27 mouse cellular contexts compared by ENCODE assay signal in the genomic region with DNA sequence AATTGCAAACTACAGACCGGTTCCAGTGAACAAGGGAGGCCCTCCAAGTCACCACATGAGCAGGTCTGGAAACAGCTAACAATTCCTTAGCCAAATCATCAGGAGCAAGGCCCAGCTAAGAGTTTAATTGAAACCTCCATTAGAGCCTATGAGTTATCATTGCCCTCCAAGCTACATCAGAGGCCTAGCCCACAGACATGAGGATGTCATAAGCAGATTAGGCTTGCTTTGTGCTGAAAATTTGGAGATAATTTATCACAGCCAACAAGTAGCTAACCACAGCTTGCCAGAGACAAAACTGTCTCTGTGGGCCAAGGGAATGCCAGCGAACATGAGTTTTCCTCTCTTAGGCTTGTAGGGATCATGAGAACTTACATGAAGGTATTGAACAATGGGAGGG.
DNase-seq lines count a peak whose midpoint lies in the region; ATAC-seq lines count a peak whose summit lies in the region.
"Had no signal": no experiment of that assay in that cellular context is flagged by ENCODE, and none has a peak within 500 bp of the region (broad histone marks: within the 10 kb centered on the region; RNA-seq: fewer than 3 reads in every experiment).

No protein-coding gene starts in this region.

- peaks cover 2% of the 10 kb centered on the region; the same call in 1 of the 2 replicates for H3K4me1 ChIP-seq in liver, embryonic 11.5 days (replicated peaks; ENCODE audit: control insufficient read depth, insufficient read depth, low read length)
- peaks cover 9% of the 10 kb centered on the region for H3K4me1 ChIP-seq in liver, embryonic 15.5 days (replicated peaks)
- no peaks in the 10 kb centered on the region for H3K4me1 ChIP-seq in forebrain, embryonic 11.5 days (replicated peaks; ENCODE audit: control insufficient read depth, insufficient read depth, low read length)
- H3K4me1 ChIP-seq in forebrain, embryonic 13.5 days = no peaks in the 10 kb centered on the region
- H3K4me1 ChIP-seq: embryonic facial prominence, embryonic 10.5 days; embryonic facial prominence, embryonic 13.5 days; forebrain, embryonic 10.5 days; forebrain, embryonic 15.5 days; heart, embryonic 10.5 days; heart, embryonic 13.5 days had no signal

- no peak for DNase-seq in liver, embryonic 11.5 days (ENCODE audit: low spot score)
- no peak for DNase-seq in liver
- no peak for DNase-seq in forebrain, embryonic 11.5 days (ENCODE audit: low spot score)
- DNase-seq in cerebellum, adult 9-11 months = no peak
- DNase-seq: adrenal gland, adult 8-10 months; adrenal gland, postnatal 36 days; cerebellum, adult 18-20 months; cerebellum, adult 9-10 months; cerebellum, postnatal 25 days; embryo, embryonic 11 days; gastrocnemius, postnatal 25 days; heart, adult 18-20 months; heart, postnatal 14 days; heart, postnatal 4 days had no signal

- 76% methylated on average over 2 of the region's 2 CpGs for WGBS in liver, embryonic 11.5 days
- 57% methylated on average over 2 of the region's 2 CpGs for WGBS in liver, embryonic 15.5 days (ENCODE audit: insufficient replicate concordance)
- 90% methylated on average over 2 of the region's 2 CpGs for WGBS in forebrain, embryonic 11.5 days
- 91% methylated on average over 2 of the region's 2 CpGs for WGBS in forebrain, embryonic 13.5 days

- H3K4me3 ChIP-seq in liver, embryonic 11.5 days (ENCODE audit: low read depth, low read length) = no peak overlapping the region
- no peak overlapping the region for H3K4me3 ChIP-seq in liver, embryonic 15.5 days (replicated peaks)
- H3K4me3 ChIP-seq in forebrain, embryonic 11.5 days (ENCODE audit: low read depth, low read length) = no peak overlapping the region
- no peak overlapping the region for H3K4me3 ChIP-seq in forebrain, embryonic 13.5 days
- H3K4me3 ChIP-seq: embryonic facial prominence, embryonic 10.5 days; embryonic facial prominence, embryonic 13.5 days; erythroblast, embryonic 14.5 days; forebrain, embryonic 10.5 days; forebrain, embryonic 15.5 days; heart, embryonic 10.5 days; heart, embryonic 13.5 days had no signal

- no peak overlapping the region for H3K27ac ChIP-seq in liver, embryonic 11.5 days (ENCODE audit: low read depth, low read length)
- no peak overlapping the region for H3K27ac ChIP-seq in liver, embryonic 15.5 days (replicated peaks)
- H3K27ac ChIP-seq in forebrain, embryonic 11.5 days (ENCODE audit: low read depth, low read length) = no peak overlapping the region
- no peak overlapping the region for H3K27ac ChIP-seq in forebrain, embryonic 13.5 days
- H3K27ac ChIP-seq: embryonic facial prominence, embryonic 10.5 days; embryonic facial prominence, embryonic 13.5 days; forebrain, embryonic 10.5 days; forebrain, embryonic 15.5 days; heart, embryonic 10.5 days; heart, embryonic 13.5 days; hindbrain, embryonic 14.5 days; hindbrain, postnatal 0 days had no signal

- no peaks in the 10 kb centered on the region for H3K27me3 ChIP-seq in liver, embryonic 11.5 days (replicated peaks; ENCODE audit: control insufficient read depth, insufficient read depth, low read length)
- H3K27me3 ChIP-seq in liver, embryonic 15.5 days = no peaks in the 10 kb centered on the region
- no peaks in the 10 kb centered on the region for H3K27me3 ChIP-seq in forebrain, embryonic 11.5 days (ENCODE audit: control insufficient read depth, insufficient read depth, low read length)
- no peaks in the 10 kb centered on the region for H3K27me3 ChIP-seq in forebrain, embryonic 13.5 days
- H3K27me3 ChIP-seq: embryonic facial prominence, embryonic 13.5 days; forebrain, embryonic 15.5 days; heart, embryonic 13.5 days had no signal

- no peaks in the 10 kb centered on the region for H3K9me3 ChIP-seq in liver, embryonic 11.5 days (ENCODE audit: control insufficient read depth, low read length)
- H3K9me3 ChIP-seq in liver, embryonic 15.5 days (replicated peaks) = no peaks in the 10 kb centered on the region
- H3K9me3 ChIP-seq in forebrain, embryonic 11.5 days (ENCODE audit: control insufficient read depth, low read length) = no peaks in the 10 kb centered on the region
- no peaks in the 10 kb centered on the region for H3K9me3 ChIP-seq in forebrain, embryonic 13.5 days (replicated peaks)
- H3K9me3 ChIP-seq: embryonic facial prominence, embryonic 10.5 days; embryonic facial prominence, embryonic 13.5 days; forebrain, embryonic 10.5 days; forebrain, embryonic 15.5 days; heart, embryonic 10.5 days; heart, embryonic 13.5 days had no signal

- peak; percentile 80 for ATAC-seq in liver, embryonic 11.5 days (replicated peaks; ENCODE audit: low FRiP score)
- ATAC-seq in liver, embryonic 15.5 days (ENCODE audit: insufficient read depth) = peak; percentile 62
- peak; percentile 78 for ATAC-seq in megakaryocyte progenitor cell, adult 5-6 weeks (replicated peaks; ENCODE audit: poor library complexity)
- no peak for ATAC-seq in forebrain, embryonic 11.5 days (replicated peaks; ENCODE audit: low FRiP score)
- ATAC-seq in forebrain, embryonic 13.5 days = no peak
- ATAC-seq: activated CD4-positive, CD25-positive, alpha-beta regulatory T cell, adult 4 months; forebrain, embryonic 15.5 days; hindbrain, postnatal 0 days had no signal

- no peak overlapping the region for H3K9ac ChIP-seq in liver, embryonic 11.5 days (ENCODE audit: low read depth, low read length)
- H3K9ac ChIP-seq in liver, embryonic 15.5 days = no peak overlapping the region
- H3K9ac ChIP-seq in forebrain, embryonic 11.5 days (ENCODE audit: low read length) = no peak overlapping the region
- H3K9ac ChIP-seq in forebrain, embryonic 13.5 days = no peak overlapping the region
- H3K9ac ChIP-seq: embryonic facial prominence, embryonic 13.5 days; forebrain, embryonic 15.5 days; heart, embryonic 13.5 days; hindbrain, embryonic 14.5 days had no signal

- H3K36me3 ChIP-seq in liver, embryonic 11.5 days (ENCODE audit: control insufficient read depth, insufficient read depth, low read length) = no peaks in the 10 kb centered on the region
- H3K36me3 ChIP-seq in liver, embryonic 15.5 days (replicated peaks) = no peaks in the 10 kb centered on the region
- H3K36me3 ChIP-seq in forebrain, embryonic 11.5 days (ENCODE audit: control insufficient read depth, insufficient read depth, low read length) = no peaks in the 10 kb centered on the region
- no peaks in the 10 kb centered on the region for H3K36me3 ChIP-seq in forebrain, embryonic 13.5 days (ENCODE audit: poor library complexity, severe bottlenecking)
- H3K36me3 ChIP-seq: embryonic facial prominence, embryonic 10.5 days; embryonic facial prominence, embryonic 13.5 days; forebrain, embryonic 10.5 days; heart, embryonic 10.5 days; heart, embryonic 13.5 days had no signal

- no peak overlapping the region for H3K4me2 ChIP-seq in liver, embryonic 11.5 days
- 0 out of 2 replicates have a peak overlapping the region, but pooled peaks have one; percentile 2 for H3K4me2 ChIP-seq in liver, embryonic 15.5 days
- no peak overlapping the region for H3K4me2 ChIP-seq in forebrain, embryonic 11.5 days (ENCODE audit: low read depth, low read length, severe bottlenecking)
- no peak overlapping the region for H3K4me2 ChIP-seq in forebrain, embryonic 13.5 days
- H3K4me2 ChIP-seq: embryonic facial prominence, embryonic 13.5 days; forebrain, embryonic 15.5 days; heart, embryonic 13.5 days; hindbrain, embryonic 14.5 days had no signal

Comparison
In these comparisons a context has a peak if more than half of its experiments do, and no peak if none do; other contexts are left out.
1. ATAC-seq: peak in liver, embryonic 11.5 days (single experiment), liver, embryonic 15.5 days (single experiment) and megakaryocyte progenitor cell, adult 5-6 weeks (single experiment); none in forebrain, embryonic 11.5 days (single experiment) and forebrain, embryonic 13.5 days (single experiment).